Mouse (Mus musculus) bone marrow macrophage, adult 2 months (primary cell): ENCODE measurements at regions not wholly inside any gene's neighbourhood (a gene's known extent, or its start where the extent isn't known, plus 50 kb on each side); places are given as distances from the start of the nearest gene placed in this dataset.

Experiments used
- CTCF ChIP-seq: IDR thresholded peaks from 2 replicates; pipeline ENCODE4 v1.5.1; 2012; ENCODE audit warnings: low read depth, mild to moderate bottlenecking, low read length, moderate library complexity
- POLR2A ChIP-seq: IDR thresholded peaks from 2 replicates; pipeline ENCODE4 v1.6.1; 2012; ENCODE audit warnings: mild to moderate bottlenecking, low read depth, low read length, borderline replicate concordance

DNA sequence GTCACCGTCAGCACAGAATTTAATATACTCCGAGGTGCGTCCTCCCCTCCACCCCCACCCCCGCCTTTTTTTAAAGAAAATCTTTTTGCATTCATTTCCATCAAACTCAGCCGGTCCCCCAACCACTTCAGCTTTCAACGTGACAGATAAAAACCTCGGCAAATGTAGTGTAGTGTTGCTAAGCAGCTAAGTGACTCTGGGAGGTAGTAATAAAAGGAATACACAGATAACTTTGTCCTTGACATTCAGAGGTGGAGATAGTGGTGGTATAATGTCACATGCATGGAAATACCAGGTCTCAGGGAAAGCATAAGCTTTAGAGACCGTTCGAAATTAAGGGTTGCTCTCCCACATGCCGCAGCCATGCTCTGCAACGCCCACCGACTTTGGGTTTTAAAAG is 320.7 kb downstream of the Pdcd6ip start:
- TF ChIP-seq CTCF (no peak), POLR2A (no peak)
